Mouse (Mus musculus): ENCODE results near the gene Scamp4. TPM values are rescaled to one million over a fixed set of nuclear protein-coding genes. Genes with fewer than 3 reads are reported as not detected.

Gene Scamp4
- polyA plus RNA-seq, 1 experiment from 2014 or later = 69.4 TPM

- 65% methylated on average over 5 of the region's 5 CpGs for WGBS
- Histone ChIP-seq H3K36me3 (peaks cover 35% of the 10 kb centered on the region), H3K27ac (0 out of 2 replicates have a peak overlapping the region, but pooled peaks have one; percentile 17), H3K9ac (no peak overlapping the region), H3K4me3 (no peak overlapping the region), H3K9me3 (replicated peaks) (no peaks in the 10 kb centered on the region), H3K4me1 (peaks cover 25% of the 10 kb centered on the region), H3K4me2 (replicated peaks) (no peak overlapping the region), H3K27me3 (no peaks in the 10 kb centered on the region)
- no peak for ATAC-seq (ENCODE audit: low FRiP score)
These were observed 61.0 kb downstream of the Scamp4 start for GRCm38 (mm10) chr10:80663485-80664196.

GRCm38 (mm10) chr10:80664197-80665015 lies 61.7 kb downstream of the Scamp4 start:
- no peak overlapping the region for H3K4me3 ChIP-seq
- WGBS = 51% methylated on average over 16 of the region's 16 CpGs
- no peak overlapping the region for H3K9ac ChIP-seq
- no peaks in the 10 kb centered on the region for H3K9me3 ChIP-seq (replicated peaks)
- no peaks in the 10 kb centered on the region for H3K27me3 ChIP-seq
- 0 out of 2 replicates have a peak overlapping the region, but pooled peaks have one; percentile 13 for H3K4me2 ChIP-seq (replicated peaks)
- no peak for ATAC-seq (ENCODE audit: low FRiP score)
- peaks cover 25% of the 10 kb centered on the region for H3K4me1 ChIP-seq
- H3K27ac ChIP-seq = no peak overlapping the region
- H3K36me3 ChIP-seq = peaks cover 42% of the 10 kb centered on the region

- Histone ChIP-seq H3K4me3 (no peak overlapping the region), H3K4me2 (replicated peaks) (no peak overlapping the region), H3K36me3 (peaks cover 48% of the 10 kb centered on the region), H3K27me3 (no peaks in the 10 kb centered on the region), H3K27ac (no peak overlapping the region), H3K9ac (no peak overlapping the region), H3K9me3 (replicated peaks) (no peaks in the 10 kb centered on the region), H3K4me1 (peaks cover 25% of the 10 kb centered on the region)
- ATAC-seq (ENCODE audit: low FRiP score) = no peak
- 15% methylated on average over 10 of the region's 10 CpGs for WGBS
These were observed 62.3 kb downstream of the Scamp4 start for GRCm38 (mm10) chr10:80665016-80665380.

Small RNA genes within 50 kb of the gene (microRNA-seq; reads per million reads assigned to microRNA genes)
- gene Mir6912 = not detected

Other genes starting within 250 kb of the Scamp4 start
- 0.35 and 0.50 TPM in 2 replicates for gene Plk5, start 246.4 kb upstream of the Scamp4 start, polyA plus RNA-seq (2016; fragmentation: Nextera tagmentation; extraction: Ambion mirVana)
- gene Mex3d, start 215.2 kb upstream of the Scamp4 start, polyA plus RNA-seq (2016; fragmentation: Nextera tagmentation; extraction: Ambion mirVana) = 21.4 and 24.8 TPM in 2 replicates
- 275 and 296 TPM in 2 replicates for gene Mbd3, start 203.3 kb upstream of the Scamp4 start, polyA plus RNA-seq (2016; fragmentation: Nextera tagmentation; extraction: Ambion mirVana)
- 312 and 406 TPM in 2 replicates for gene Uqcr11, start 196.0 kb upstream of the Scamp4 start, polyA plus RNA-seq (2016; fragmentation: Nextera tagmentation; extraction: Ambion mirVana)
- 176 and 178 TPM in 2 replicates for gene Tcf3, start 169.2 kb upstream of the Scamp4 start, polyA plus RNA-seq (2016; fragmentation: Nextera tagmentation; extraction: Ambion mirVana)
- 1.7 and 2.3 TPM in 2 replicates for gene Onecut3, start 108.0 kb upstream of the Scamp4 start, polyA plus RNA-seq (2016; fragmentation: Nextera tagmentation; extraction: Ambion mirVana)
- gene Atp8b3, start 63.7 kb upstream of the Scamp4 start, polyA plus RNA-seq (2016; fragmentation: Nextera tagmentation; extraction: Ambion mirVana) = 0.93 and 1.1 TPM in 2 replicates
- gene Rexo1, start 41.3 kb upstream of the Scamp4 start, polyA plus RNA-seq (2016; fragmentation: Nextera tagmentation; extraction: Ambion mirVana) = 33.1 and 33.8 TPM in 2 replicates
- gene Klf16, start 25.6 kb upstream of the Scamp4 start, polyA plus RNA-seq (2016; fragmentation: Nextera tagmentation; extraction: Ambion mirVana) = 7.1 and 8.1 TPM in 2 replicates
- gene Abhd17a, start 12.5 kb upstream of the Scamp4 start, polyA plus RNA-seq (2016; fragmentation: Nextera tagmentation; extraction: Ambion mirVana) = 112 and 118 TPM in 2 replicates
- 4.8 and 5.5 TPM in 2 replicates for gene Adat3, start within 50 bp of the Scamp4 start, polyA plus RNA-seq (2016; fragmentation: Nextera tagmentation; extraction: Ambion mirVana)
- gene Gm49322, start 3.1 kb downstream of the Scamp4 start, polyA plus RNA-seq (2016; fragmentation: Nextera tagmentation; extraction: Ambion mirVana) = 5.2 and 5.3 TPM in 2 replicates
- gene Csnk1g2, start 20.0 kb downstream of the Scamp4 start, polyA plus RNA-seq (2016; fragmentation: Nextera tagmentation; extraction: Ambion mirVana) = 190 and 192 TPM in 2 replicates
- gene Btbd2, start 54.2 kb downstream of the Scamp4 start, polyA plus RNA-seq (2016; fragmentation: Nextera tagmentation; extraction: Ambion mirVana) = 87.8 and 96.4 TPM in 2 replicates
- gene Mknk2, start 75.2 kb downstream of the Scamp4 start, polyA plus RNA-seq (2016; fragmentation: Nextera tagmentation; extraction: Ambion mirVana) = 88.1 and 90.3 TPM in 2 replicates
- gene Mob3a, start 99.1 kb downstream of the Scamp4 start, polyA plus RNA-seq (2016; fragmentation: Nextera tagmentation; extraction: Ambion mirVana) = 56.5 and 62.9 TPM in 2 replicates
- 27.1 and 30.5 TPM in 2 replicates for gene Izumo4, start 99.3 kb downstream of the Scamp4 start, polyA plus RNA-seq (2016; fragmentation: Nextera tagmentation; extraction: Ambion mirVana)
- gene Ap3d1, start 139.4 kb downstream of the Scamp4 start, polyA plus RNA-seq (2016; fragmentation: Nextera tagmentation; extraction: Ambion mirVana) = 101 TPM in 2 replicates
- gene Dot1l, start 152.3 kb downstream of the Scamp4 start, polyA plus RNA-seq (2016; fragmentation: Nextera tagmentation; extraction: Ambion mirVana) = 25.9 and 27.4 TPM in 2 replicates
- gene Sf3a2, start 195.3 kb downstream of the Scamp4 start, polyA plus RNA-seq (2016; fragmentation: Nextera tagmentation; extraction: Ambion mirVana) = 65.3 and 71.8 TPM in 2 replicates
- 139 TPM in 2 replicates for gene Plekhj1, start 195.8 kb downstream of the Scamp4 start, polyA plus RNA-seq (2016; fragmentation: Nextera tagmentation; extraction: Ambion mirVana)
- not detected in 2 replicates for gene Amh, start 202.4 kb downstream of the Scamp4 start, polyA plus RNA-seq (2016; fragmentation: Nextera tagmentation; extraction: Ambion mirVana)
- gene Jsrp1, start 210.6 kb downstream of the Scamp4 start, polyA plus RNA-seq (2016; fragmentation: Nextera tagmentation; extraction: Ambion mirVana) = 0.83 and 1.7 TPM in 2 replicates
- 1,255 and 1,389 TPM in 2 replicates for gene Oaz1, start 223.8 kb downstream of the Scamp4 start, polyA plus RNA-seq (2016; fragmentation: Nextera tagmentation; extraction: Ambion mirVana)
- gene Lingo3, start 241.2 kb downstream of the Scamp4 start, polyA plus RNA-seq (2016; fragmentation: Nextera tagmentation; extraction: Ambion mirVana) = 0.74 and 0.94 TPM in 2 replicates